Mouse (Mus musculus): Measurements from ENCODE around the gene Rhoa. TPM values are rescaled to one million over a fixed set of nuclear protein-coding genes. Genes with fewer than 3 reads are reported as not detected.
"Not testable (repeated sequence)": the region's sequence is repeated elsewhere in the genome, so short reads cannot be mapped to it uniquely, and the experiment has no call there.

Gene Rhoa
- polyA plus RNA-seq, 2 experiments from 2014 or later = 319 to 423 TPM

- ATAC-seq = no peak
Measured at GRCm38 (mm10) chr9:108289347-108289746, 16.6 kb upstream of the Rhoa start.

- ATAC-seq = peak; percentile 100
Measured at GRCm38 (mm10) chr9:108290016-108290750, 15.7 kb upstream of the Rhoa start, which contains the start of gene Nicn1. Gene Nicn1 (plus strand): TSS chr9:108290429.

- ATAC-seq = no peak
Measured at GRCm38 (mm10) chr9:108290773-108291172, 15.2 kb upstream of the Rhoa start.

GRCm38 (mm10) chr9:108296453-108297355 lies 9.2 kb upstream of the Rhoa start, which contains the start of gene Amt:
Gene Amt (plus strand): TSS chr9:108296853.
- no peak for ATAC-seq

- no peak for ATAC-seq
Measured at GRCm38 (mm10) chr9:108301853-108302252, 4.1 kb upstream of the Rhoa start.

- ATAC-seq = no peak
Measured at GRCm38 (mm10) chr9:108304716-108305115, 1.2 kb upstream of the Rhoa start.

GRCm38 (mm10) chr9:108305170-108305569 lies 759 bp upstream of the Rhoa start:
- no peak for ATAC-seq

GRCm38 (mm10) chr9:108306571-108306980 lies 647 bp downstream of the Rhoa start:
- ATAC-seq = peak; percentile 57

- no peak for ATAC-seq
Measured at GRCm38 (mm10) chr9:108307021-108307807, 1.3 kb downstream of the Rhoa start.

- ATAC-seq = no peak
Measured at GRCm38 (mm10) chr9:108308141-108308540, 2.2 kb downstream of the Rhoa start.

- ATAC-seq = no peak
Measured at GRCm38 (mm10) chr9:108317572-108317971, 11.6 kb downstream of the Rhoa start.

GRCm38 (mm10) chr9:108318462-108318861 lies 12.5 kb downstream of the Rhoa start:
- ATAC-seq = peak; percentile 32

- not testable (repeated sequence) for ATAC-seq
Measured at GRCm38 (mm10) chr9:108322054-108322453, 16.1 kb downstream of the Rhoa start.

GRCm38 (mm10) chr9:108324784-108325183 lies 18.9 kb downstream of the Rhoa start:
- no peak for ATAC-seq

GRCm38 (mm10) chr9:108325811-108326210 lies 19.9 kb downstream of the Rhoa start:
- ATAC-seq = no peak

GRCm38 (mm10) chr9:108337848-108338550 lies 32.1 kb downstream of the Rhoa start:
- no peak for ATAC-seq

GRCm38 (mm10) chr9:108338551-108338885 lies 32.6 kb downstream of the Rhoa start:
- ATAC-seq = no peak

GRCm38 (mm10) chr9:108338886-108339781 lies 33.2 kb downstream of the Rhoa start, which contains the start of gene Gpx1:
Gene Gpx1 (plus strand): TSS chr9:108338903.
- ATAC-seq = peak; percentile 94

- ATAC-seq = no peak
Measured at GRCm38 (mm10) chr9:108339886-108340257, 33.9 kb downstream of the Rhoa start.

GRCm38 (mm10) chr9:108340258-108341138 lies 34.6 kb downstream of the Rhoa start:
- no peak for ATAC-seq
